Mouse (Mus musculus): ENCODE measurements around the gene Arpc1b.

DNA sequence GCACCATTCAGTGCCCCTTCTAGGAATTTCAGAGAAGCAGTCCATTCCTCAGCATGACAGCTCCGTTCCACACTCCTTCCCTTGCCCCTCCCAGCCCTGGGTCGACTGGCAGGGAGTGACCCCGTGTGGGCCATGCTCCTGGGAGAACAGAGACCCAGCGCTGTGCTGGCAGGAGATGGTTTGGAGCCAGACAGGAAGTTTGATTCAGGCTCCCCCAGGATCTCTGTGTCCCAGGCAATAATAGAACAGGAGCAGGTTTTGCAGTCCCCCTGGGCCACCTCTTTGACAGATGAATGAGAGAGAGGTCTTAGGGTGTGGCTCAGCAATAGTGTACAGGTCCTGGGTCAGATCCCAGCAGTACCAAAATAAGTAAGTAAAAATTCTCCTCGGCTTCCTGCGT is 4.0 kb downstream of the Arpc1b start:
- TF ChIP-seq CTCF (IDR thresholded peaks at IDR 0.05; ENCODE audit: low read depth) (no peak), EP300 (IDR thresholded peaks at IDR 0.05; ENCODE audit: low read depth) (no peak)

Data from liver, embryonic 14.5 days (tissue).